ENCODE assay signal across 8 mouse cellular contexts in genomic region chr2:76674725-76675427, GRCm38 (mm10). TPM values are rescaled to one million over a fixed set of nuclear protein-coding genes. Genes with fewer than 3 reads are reported as not detected.
DNase-seq lines count a peak whose midpoint lies in the region; ATAC-seq and TF ChIP-seq lines count a peak whose summit lies in the region.

Gene Plekha3 (plus strand): TSS chr2:76675281.

- no peaks in the 10 kb centered on the region for H3K9me3 ChIP-seq in heart, embryonic 13.5 days
- no peaks in the 10 kb centered on the region for H3K9me3 ChIP-seq in liver, embryonic 11.5 days (ENCODE audit: control insufficient read depth, low read length)

- TF ChIP-seq POLR2A in brain, embryonic 14.5 days (IDR thresholded peaks at IDR 0.05; ENCODE audit: borderline replicate concordance, extremely low read depth, insufficient read depth, insufficient read length, poor library complexity, severe bottlenecking): peak; percentile 49; the same call in 1 of the 2 replicates
- TF ChIP-seq POLR2A in myocyte (IDR thresholded peaks at IDR 0.05; ENCODE audit: insufficient read length, low read depth): peak; percentile 78

- DNase-seq in CD4-positive helper T cell, adult 2 months (ENCODE audit: low read depth, low spot score): peak; percentile 84
- peak; percentile 88 for DNase-seq in brain, embryonic 14.5 days (ENCODE audit: low read depth)
- DNase-seq in fibroblast of lung, adult 2 months (ENCODE audit: low read depth): peak; percentile 41
- DNase-seq in kidney, postnatal 10 days: peak; percentile 92
- DNase-seq in liver, embryonic 11.5 days (ENCODE audit: low spot score): peak; percentile 77
- DNase-seq in spleen, postnatal 4 days (ENCODE audit: low spot score in 2 of 2): peak; percentile 77 to 86

- no peaks in the 10 kb centered on the region for H3K27me3 ChIP-seq in heart, embryonic 13.5 days (replicated peaks)
- no peaks in the 10 kb centered on the region for H3K27me3 ChIP-seq in liver, embryonic 11.5 days (replicated peaks; ENCODE audit: control insufficient read depth, insufficient read depth, low read length)
- no peaks in the 10 kb centered on the region for H3K27me3 ChIP-seq in myocyte (ENCODE audit: control insufficient read depth, insufficient read depth, insufficient read length)

- peak within 1 kb of the TSS; percentile 96 for H3K4me3 ChIP-seq in heart, embryonic 13.5 days
- H3K4me3 ChIP-seq in liver, embryonic 11.5 days (ENCODE audit: low read depth, low read length): peak within 1 kb of the TSS; percentile 81
- peak within 1 kb of the TSS; percentile 37 for H3K4me3 ChIP-seq in myocyte

- H3K4me1 ChIP-seq in heart, embryonic 13.5 days: peaks cover 40% of the 10 kb centered on the region
- H3K4me1 ChIP-seq in liver, embryonic 11.5 days (replicated peaks; ENCODE audit: control insufficient read depth, insufficient read depth, low read length): peaks cover 10% of the 10 kb centered on the region

- H3ac ChIP-seq in myocyte (ENCODE audit: control insufficient read depth, insufficient read length): peak within 1 kb of the TSS; percentile 8

- H3K4me2 ChIP-seq in heart, embryonic 13.5 days: peak within 1 kb of the TSS; percentile 83
- peak within 1 kb of the TSS; percentile 73 for H3K4me2 ChIP-seq in liver, embryonic 11.5 days
- H3K4me2 ChIP-seq in myocyte (ENCODE audit: low read depth): peak within 1 kb of the TSS; percentile 91

- peaks cover 11% of the 10 kb centered on the region for H3K36me3 ChIP-seq in heart, embryonic 13.5 days
- peaks cover 7% of the 10 kb centered on the region for H3K36me3 ChIP-seq in liver, embryonic 11.5 days (ENCODE audit: control insufficient read depth, insufficient read depth, low read length)
- no peaks in the 10 kb centered on the region for H3K36me3 ChIP-seq in myocyte (ENCODE audit: control insufficient read depth, insufficient read depth)

- 5% methylated on average over 48 of the region's 52 CpGs for WGBS in heart, embryonic 13.5 days
- 3% methylated on average over 49 of the region's 52 CpGs for WGBS in liver, embryonic 11.5 days

- peaks cover 44% of the 10 kb centered on the region for H3K79me2 ChIP-seq in myocyte (ENCODE audit: control insufficient read depth, insufficient read depth)

- TF ChIP-seq CTCF in brain, embryonic 14.5 days (IDR thresholded peaks at IDR 0.05; ENCODE audit: borderline replicate concordance, extremely low read depth, insufficient read depth, insufficient read length): no peak

- ATAC-seq in heart, embryonic 13.5 days (ENCODE audit: extremely low read depth, insufficient number of reproducible peaks, low FRiP score, low TSS enrichment): peak; percentile 76
- peak; percentile 71 for ATAC-seq in liver, embryonic 11.5 days (replicated peaks; ENCODE audit: low FRiP score)

- peak within 1 kb of the TSS; percentile 93 for H3K9ac ChIP-seq in heart, embryonic 13.5 days
- peak within 1 kb of the TSS; percentile 79 for H3K9ac ChIP-seq in liver, embryonic 11.5 days (ENCODE audit: low read depth, low read length)

- H3K27ac ChIP-seq in heart, embryonic 13.5 days (replicated peaks): peak within 1 kb of the TSS; percentile 85
- H3K27ac ChIP-seq in liver, embryonic 11.5 days (ENCODE audit: low read depth, low read length): peak within 1 kb of the TSS; percentile 52

TF ChIP-seq in myocyte, 11 proteins besides CTCF, POLR2A, EP300 and RAD21:
- no peak for TF ChIP-seq CEBPB (IDR thresholded peaks at IDR 0.05; ENCODE audit: insufficient read depth, poor library complexity, severe bottlenecking)
- TF ChIP-seq MYOD1 (IDR thresholded peaks at IDR 0.05; ENCODE audit: control insufficient read depth in 1 of 3, insufficient read length in 2 of 3, low read depth in 2 of 3): peak in 1 of 3 experiments; percentile 1
- no peak for TF ChIP-seq SRF (IDR thresholded peaks at IDR 0.05; ENCODE audit: control insufficient read depth, insufficient read length, low read depth)
- no peak for TF ChIP-seq MAX (IDR thresholded peaks at IDR 0.05; ENCODE audit: low read depth)
- peak; percentile 60 for TF ChIP-seq POLR2AphosphoS2 (IDR thresholded peaks at IDR 0.05; ENCODE audit: insufficient read length, low read depth)
- no peak for TF ChIP-seq TCF12 (IDR thresholded peaks at IDR 0.05; ENCODE audit: insufficient read depth, poor library complexity, severe bottlenecking)
- TF ChIP-seq E2F4 (IDR thresholded peaks at IDR 0.05; ENCODE audit: insufficient read depth): no peak
- TF ChIP-seq MYOG (IDR thresholded peaks at IDR 0.05; ENCODE audit: control insufficient read depth in 1 of 3, insufficient read depth in 1 of 3, insufficient read length in 2 of 3, low read depth in 2 of 3): no peak
- TF ChIP-seq USF1 (IDR thresholded peaks at IDR 0.05; ENCODE audit: low read depth): no peak
- no peak for TF ChIP-seq REST (IDR thresholded peaks at IDR 0.05; ENCODE audit: insufficient read depth, insufficient read length)
- no peak for TF ChIP-seq TCF3 (IDR thresholded peaks at IDR 0.05; ENCODE audit: insufficient read length, low read depth)

RNA-seq across cellular contexts. Expression of gene Plekha3, which starts in this region (rescaled TPM):
- 17.7 and 18.7 TPM in 2 replicates for polyA plus RNA-seq in brain, embryonic 14.5 days (2012; rRNA removed)
- polyA plus RNA-seq in heart, embryonic 13.5 days (2015; fragmentation: Nextera tagmentation; extraction: Ambion mirVana): 5.7 and 7.0 TPM in 2 replicates
- polyA plus RNA-seq in liver, embryonic 11.5 days (2014; fragmentation: Nextera tagmentation; extraction: Ambion mirVana): 9.5 and 12.4 TPM in 2 replicates
- 13.1 TPM for polyA plus RNA-seq in myocyte (2012; fragmentation: generic; extraction: Trizol)

Comparison
In these comparisons a context has a peak if more than half of its experiments do, and no peak if none do; other contexts are left out.
1. Peak in every context shown above with its lines: DNase-seq, ATAC-seq, H3K4me3 ChIP-seq and H3K27ac ChIP-seq.
2. DNase-seq: peak in every context shown above with its lines; median percentile 92 in kidney, postnatal 10 days; 88 in brain, embryonic 14.5 days; 84 in CD4-positive helper T cell, adult 2 months; 82 in spleen, postnatal 4 days; 77 in liver, embryonic 11.5 days; 41 in fibroblast of lung, adult 2 months.
3. H3K4me3 ChIP-seq: peak in every context shown above with its lines; median percentile 96 in heart, embryonic 13.5 days; 81 in liver, embryonic 11.5 days; 37 in myocyte.